Mouse (Mus musculus): ENCODE measurements around the gene Zfp467. TPM values are rescaled to one million over a fixed set of nuclear protein-coding genes. Genes with fewer than 3 reads are reported as not detected.

The Zfp467 gene
- total and polyA plus RNA-seq, 2 experiments from 2014 or later: 20.2 to 22.1 TPM

- Histone ChIP-seq H3K9ac (replicated peaks; ENCODE audit: low read depth, low read length) (no peak overlapping the region), H3K9me3 (replicated peaks; ENCODE audit: control insufficient read depth, low read length) (no peaks in the 10 kb centered on the region), H3K4me2 (ENCODE audit: low read depth, low read length) (no peak overlapping the region), H3K36me3 (replicated peaks; ENCODE audit: control insufficient read depth, insufficient read depth, low read length) (no peaks in the 10 kb centered on the region), H3K27me3 (ENCODE audit: control insufficient read depth, insufficient read depth, low read length) (no peaks in the 10 kb centered on the region), H3K4me3 (ENCODE audit: low read depth, low read length) (no peak overlapping the region), H3K4me1 (ENCODE audit: control insufficient read depth, insufficient read depth) (no peaks in the 10 kb centered on the region), H3K27ac (ENCODE audit: low read depth) (no peak overlapping the region)
- whole genome bisulfite sequencing: 53% methylated on average over 3 of the region's 3 CpGs
- TF ChIP-seq CTCF (IDR thresholded peaks at IDR 0.05; ENCODE audit: low read depth) (no peak), EP300 (IDR thresholded peaks at IDR 0.05; ENCODE audit: low read depth) (no peak)
- ATAC-seq (ENCODE audit: insufficient read depth, low read depth) (no peak), DNase-seq (ENCODE audit: low spot score) (no peak)
These were observed 7.1 kb upstream of the Zfp467 start for GRCm38 (mm10) chr6:48452771-48453170.

GRCm38 (mm10) chr6:48452151-48452550 lies 6.5 kb upstream of the Zfp467 start:
- no peak overlapping the region for H3K4me3 ChIP-seq (ENCODE audit: low read depth, low read length)
- H3K36me3 ChIP-seq (replicated peaks; ENCODE audit: control insufficient read depth, insufficient read depth, low read length): no peaks in the 10 kb centered on the region
- no peak overlapping the region for H3K4me2 ChIP-seq (ENCODE audit: low read depth, low read length)
- no peak overlapping the region for H3K9ac ChIP-seq (replicated peaks; ENCODE audit: low read depth, low read length)
- TF ChIP-seq EP300 (IDR thresholded peaks at IDR 0.05; ENCODE audit: low read depth) (no peak), CTCF (IDR thresholded peaks at IDR 0.05; ENCODE audit: low read depth) (no peak)
- H3K27ac ChIP-seq (ENCODE audit: low read depth): no peak overlapping the region
- no peaks in the 10 kb centered on the region for H3K27me3 ChIP-seq (ENCODE audit: control insufficient read depth, insufficient read depth, low read length)
- 63% methylated on average over 1 of the region's 1 CpGs for WGBS
- H3K4me1 ChIP-seq (ENCODE audit: control insufficient read depth, insufficient read depth): no peaks in the 10 kb centered on the region
- H3K9me3 ChIP-seq (replicated peaks; ENCODE audit: control insufficient read depth, low read length): no peaks in the 10 kb centered on the region
- DNase-seq (ENCODE audit: low spot score) (no peak), ATAC-seq (ENCODE audit: insufficient read depth, low read depth) (no peak)

- ATAC-seq (ENCODE audit: insufficient read depth, low read depth): no peak
- DNase-seq (ENCODE audit: low spot score): peak; percentile 30
- TF ChIP-seq CTCF (IDR thresholded peaks at IDR 0.05; ENCODE audit: low read depth) (no peak), EP300 (IDR thresholded peaks at IDR 0.05; ENCODE audit: low read depth) (no peak)
- Histone ChIP-seq H3K36me3 (replicated peaks; ENCODE audit: control insufficient read depth, insufficient read depth, low read length) (no peaks in the 10 kb centered on the region), H3K9ac (replicated peaks; ENCODE audit: low read depth, low read length) (no peak overlapping the region), H3K4me3 (ENCODE audit: low read depth, low read length) (no peak overlapping the region), H3K9me3 (replicated peaks; ENCODE audit: control insufficient read depth, low read length) (no peaks in the 10 kb centered on the region), H3K27me3 (ENCODE audit: control insufficient read depth, insufficient read depth, low read length) (no peaks in the 10 kb centered on the region), H3K4me2 (ENCODE audit: low read depth, low read length) (no peak overlapping the region), H3K27ac (ENCODE audit: low read depth) (no peak overlapping the region), H3K4me1 (ENCODE audit: control insufficient read depth, insufficient read depth) (no peaks in the 10 kb centered on the region; the same call in 1 of the 2 replicates)
- 55% methylated on average over 7 of the region's 7 CpGs for WGBS
These were observed 2.9 kb upstream of the Zfp467 start for GRCm38 (mm10) chr6:48448527-48448926.

- DNase-seq (ENCODE audit: low spot score) (no peak), ATAC-seq (ENCODE audit: insufficient read depth, low read depth) (no peak)
- Histone ChIP-seq H3K4me3 (ENCODE audit: low read depth, low read length) (no peak within 1 kb of the TSS), H3K27me3 (ENCODE audit: control insufficient read depth, insufficient read depth, low read length) (no peaks in the 10 kb centered on the region), H3K9me3 (replicated peaks; ENCODE audit: control insufficient read depth, low read length) (no peaks in the 10 kb centered on the region), H3K27ac (ENCODE audit: low read depth) (0 out of 2 replicates have a peak within 1 kb of the TSS, but pooled peaks have one; percentile 6), H3K4me1 (ENCODE audit: control insufficient read depth, insufficient read depth) (no peaks in the 10 kb centered on the region; the same call in 1 of the 2 replicates), H3K4me2 (ENCODE audit: low read depth, low read length) (no peak within 1 kb of the TSS), H3K36me3 (replicated peaks; ENCODE audit: control insufficient read depth, insufficient read depth, low read length) (no peaks in the 10 kb centered on the region), H3K9ac (replicated peaks; ENCODE audit: low read depth, low read length) (no peak within 1 kb of the TSS)
- WGBS: 89% methylated on average over 1 of the region's 1 CpGs
- TF ChIP-seq EP300 (IDR thresholded peaks at IDR 0.05; ENCODE audit: low read depth) (no peak), CTCF (IDR thresholded peaks at IDR 0.05; ENCODE audit: low read depth) (no peak)
These were observed 2.3 kb upstream of the Zfp467 start, which contains the start of gene Sspo for GRCm38 (mm10) chr6:48447929-48448328. Gene Sspo (plus strand): TSS chr6:48448229.

- no peak overlapping the region for H3K9ac ChIP-seq (replicated peaks; ENCODE audit: low read depth, low read length)
- H3K36me3 ChIP-seq (replicated peaks; ENCODE audit: control insufficient read depth, insufficient read depth, low read length): peaks cover 8% of the 10 kb centered on the region; the same call in 1 of the 2 replicates
- no peaks in the 10 kb centered on the region; the same call in 1 of the 2 replicates for H3K4me1 ChIP-seq (ENCODE audit: control insufficient read depth, insufficient read depth)
- WGBS: 79% methylated on average over 3 of the region's 3 CpGs
- peak overlapping the region; percentile 91; the same call in 1 of the 2 replicates for H3K27ac ChIP-seq (ENCODE audit: low read depth)
- H3K27me3 ChIP-seq (ENCODE audit: control insufficient read depth, insufficient read depth, low read length): no peaks in the 10 kb centered on the region
- DNase-seq (ENCODE audit: low spot score) (no peak), ATAC-seq (ENCODE audit: insufficient read depth, low read depth) (no peak)
- H3K9me3 ChIP-seq (replicated peaks; ENCODE audit: control insufficient read depth, low read length): no peaks in the 10 kb centered on the region
- H3K4me2 ChIP-seq (ENCODE audit: low read depth, low read length): no peak overlapping the region
- H3K4me3 ChIP-seq (ENCODE audit: low read depth, low read length): no peak overlapping the region
- TF ChIP-seq CTCF (IDR thresholded peaks at IDR 0.05; ENCODE audit: low read depth) (no peak), EP300 (IDR thresholded peaks at IDR 0.05; ENCODE audit: low read depth) (no peak)
These were observed 1.3 kb upstream of the Zfp467 start for GRCm38 (mm10) chr6:48446896-48447295.

- no peaks in the 10 kb centered on the region for H3K27me3 ChIP-seq (ENCODE audit: control insufficient read depth, insufficient read depth, low read length)
- peaks cover 14% of the 10 kb centered on the region; the same call in 1 of the 2 replicates for H3K36me3 ChIP-seq (replicated peaks; ENCODE audit: control insufficient read depth, insufficient read depth, low read length)
- H3K9me3 ChIP-seq (replicated peaks; ENCODE audit: control insufficient read depth, low read length): no peaks in the 10 kb centered on the region
- DNase-seq (ENCODE audit: low spot score): peak; percentile 32
- peak overlapping the region; percentile 88 for H3K4me3 ChIP-seq (ENCODE audit: low read depth, low read length)
- peak overlapping the region; percentile 99 for H3K4me2 ChIP-seq (ENCODE audit: low read depth, low read length)
- WGBS: 31% methylated on average over 3 of the region's 3 CpGs
- ATAC-seq (ENCODE audit: insufficient read depth, low read depth): no peak
- no peaks in the 10 kb centered on the region; the same call in 1 of the 2 replicates for H3K4me1 ChIP-seq (ENCODE audit: control insufficient read depth, insufficient read depth)
- no peak for TF ChIP-seq CTCF (IDR thresholded peaks at IDR 0.05; ENCODE audit: low read depth)
- no peak for TF ChIP-seq EP300 (IDR thresholded peaks at IDR 0.05; ENCODE audit: low read depth)
- H3K9ac ChIP-seq (replicated peaks; ENCODE audit: low read depth, low read length): no peak overlapping the region; the same call in 1 of the 2 replicates
- H3K27ac ChIP-seq (ENCODE audit: low read depth): peak overlapping the region; percentile 91
These were observed 631 bp upstream of the Zfp467 start for GRCm38 (mm10) chr6:48446256-48446655.

Measured in heart, postnatal 0 days (tissue).